Mouse (Mus musculus) limb, embryonic 14.5 days (tissue): Measurements from ENCODE around the gene Cryzl1. TPM values are rescaled to one million over a fixed set of nuclear protein-coding genes. Genes with fewer than 3 reads are reported as not detected.

Source experiments
- ATAC-seq: fragments of 200-750 bp; cut with Nextera tagmentation; 2 replicates; pipeline ENCODE4 v1.8.0; 2017; ENCODE audit warnings: low read depth, moderate number of reproducible peaks, moderate TSS enrichment; ENCODE audit not compliant: low FRiP score
- DNase-seq: peaks from one replicate; pipeline ENCODE4 v3.0.0-alpha.2; 2015; ENCODE audit warnings: low spot score
- H3K27ac ChIP-seq: fragments of 300-500 bp; sonication (generic); replicated peaks from 2 replicates; pipeline ENCODE4 v1.5.1; 2014; ENCODE audit warnings: low read depth, mild to moderate bottlenecking, low read length, moderate library complexity, mixed read lengths
- H3K27me3 ChIP-seq: fragments of 300-500 bp; sonication (generic); 2 replicates; pipeline ENCODE4 v1.6.1; 2014; ENCODE audit warnings: low read length, mixed read lengths; ENCODE audit not compliant: control insufficient read depth, insufficient read depth
- H3K36me3 ChIP-seq: fragments of 300-500 bp; sonication (generic); 2 replicates; pipeline ENCODE4 v1.6.1; 2014; ENCODE audit warnings: mild to moderate bottlenecking, low read length, moderate library complexity, mixed read lengths; ENCODE audit not compliant: control insufficient read depth, insufficient read depth
- H3K4me1 ChIP-seq: fragments of 300-500 bp; sonication (generic); 2 replicates; pipeline ENCODE4 v1.6.1; 2014; ENCODE audit warnings: antibody characterized with exemption, low read length, mixed read lengths; ENCODE audit not compliant: control insufficient read depth, insufficient read depth
- H3K4me2 ChIP-seq: fragments of 300-500 bp; sonication (generic); replicated peaks from 2 replicates; pipeline ENCODE4 v1.6.1; 2014; ENCODE audit warnings: low read depth, mild to moderate bottlenecking, low read length, moderate library complexity; ENCODE audit not compliant: severe bottlenecking
- H3K4me3 ChIP-seq: fragments of 300-500 bp; sonication (generic); replicated peaks from 2 replicates; pipeline ENCODE4 v1.5.1; 2014; ENCODE audit warnings: low read length
- H3K9ac ChIP-seq: fragments of 300-500 bp; sonication (generic); 2 replicates; pipeline ENCODE4 v1.6.1; 2014; ENCODE audit warnings: mild to moderate bottlenecking, low read depth, low read length, moderate library complexity; ENCODE audit not compliant: severe bottlenecking
- H3K9me3 ChIP-seq: fragments of 300-500 bp; sonication (generic); 2 replicates; pipeline ENCODE4 v1.6.1; 2016; ENCODE audit warnings: low read length; ENCODE audit not compliant: control insufficient read depth
- POLR2A ChIP-seq: fragments of 200-500 bp; IDR thresholded peaks from 2 replicates; pipeline ENCODE4 v1.8.0; 2012; ENCODE audit warnings: inconsistent platforms, mild to moderate bottlenecking, moderate library complexity, borderline replicate concordance; ENCODE audit not compliant: insufficient read depth, insufficient read length; ENCODE audit errors: extremely low read depth
- WGBS: fragments of 180-500 bp; shearing (Covaris S2); extraction: QIAGEN DNeasy Blood & Tissue Kit; methylation state at CpG from one replicate; pipeline ENCODE4 v1.1.7; 2014; 5-methylcytosine and 5-hydroxymethylcytosine counted together
- polyA plus RNA-seq, 2 experiments: library from polyadenylated mRNA; depleted of rRNA in 1 of 2; stranded (reverse) in 1 of 2; unstranded in 1 of 2; fragments of >200 nt; fragmentation: Nextera tagmentation in 1 of 2; extraction: Ambion mirVana in 1 of 2; gene quantifications; 2 replicates each; pipeline versions ENCODE4 v1.2.1 to v1.2.3; 2012 to 2014

Gene Cryzl1
- polyA plus RNA-seq, 2 experiments: 54.3 to 69.1 TPM

DNA sequence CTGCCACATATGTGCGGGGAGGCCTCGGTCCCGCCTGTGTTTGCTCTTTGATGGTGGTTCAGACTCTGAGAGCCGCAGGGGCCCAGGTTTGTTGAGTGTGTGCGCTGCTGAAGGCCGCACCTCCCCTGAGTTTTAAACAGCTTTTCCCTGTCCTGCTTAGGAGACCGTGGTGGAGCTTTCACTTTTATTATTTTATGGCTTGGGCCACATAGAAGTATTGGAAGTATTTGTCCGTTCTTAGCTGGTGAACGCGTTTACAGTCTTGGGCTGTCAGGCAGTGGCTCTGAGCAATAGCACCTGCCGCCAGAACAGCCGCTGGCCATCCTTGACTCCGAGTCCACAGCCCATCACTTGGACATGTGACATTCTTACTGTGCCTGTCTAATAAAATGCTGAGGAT, 26.9 kb downstream of the Cryzl1 start:
- Histone ChIP-seq H3K27ac (no peak overlapping the region), H3K4me3 (no peak overlapping the region), H3K4me2 (no peak overlapping the region), H3K9ac (no peak overlapping the region), H3K27me3 (no peaks in the 10 kb centered on the region), H3K36me3 (peaks cover 51% of the 10 kb centered on the region), H3K9me3 (no peaks in the 10 kb centered on the region), H3K4me1 (no peaks in the 10 kb centered on the region)
- 63% methylated on average over 13 of the region's 13 CpGs for WGBS
- ATAC-seq: no peak
- TF ChIP-seq POLR2A: no peak
- no peak for DNase-seq

DNA sequence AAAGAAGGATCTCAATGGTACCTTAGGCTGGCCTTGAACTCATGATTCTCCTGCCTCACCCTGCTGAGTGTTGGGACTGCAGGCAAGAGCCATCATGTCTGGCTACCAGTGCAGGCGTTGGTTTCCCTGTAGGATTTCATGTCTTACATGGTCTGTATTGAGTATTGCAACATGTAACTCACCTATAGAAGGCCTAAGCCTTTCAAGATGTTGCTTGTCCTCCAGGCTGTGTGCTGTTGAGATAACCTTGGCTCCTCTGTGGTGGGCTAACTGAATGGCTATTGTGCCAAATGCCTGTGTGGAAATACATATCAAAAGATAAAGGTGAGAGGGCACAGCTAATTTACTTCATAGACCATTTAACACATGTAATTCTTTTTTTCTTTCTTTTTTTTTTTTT, 29.8 kb downstream of the Cryzl1 start:
- H3K4me2 ChIP-seq: no peak overlapping the region
- H3K4me1 ChIP-seq: no peaks in the 10 kb centered on the region
- DNase-seq (no peak), ATAC-seq (no peak)
- WGBS: 76% methylated on average over 1 of the region's 1 CpGs
- no peak overlapping the region for H3K4me3 ChIP-seq
- TF ChIP-seq POLR2A: no peak
- H3K27me3 ChIP-seq: no peaks in the 10 kb centered on the region
- H3K9ac ChIP-seq: no peak overlapping the region
- H3K27ac ChIP-seq: no peak overlapping the region
- peaks cover 35% of the 10 kb centered on the region for H3K36me3 ChIP-seq
- H3K9me3 ChIP-seq: no peaks in the 10 kb centered on the region

DNA sequence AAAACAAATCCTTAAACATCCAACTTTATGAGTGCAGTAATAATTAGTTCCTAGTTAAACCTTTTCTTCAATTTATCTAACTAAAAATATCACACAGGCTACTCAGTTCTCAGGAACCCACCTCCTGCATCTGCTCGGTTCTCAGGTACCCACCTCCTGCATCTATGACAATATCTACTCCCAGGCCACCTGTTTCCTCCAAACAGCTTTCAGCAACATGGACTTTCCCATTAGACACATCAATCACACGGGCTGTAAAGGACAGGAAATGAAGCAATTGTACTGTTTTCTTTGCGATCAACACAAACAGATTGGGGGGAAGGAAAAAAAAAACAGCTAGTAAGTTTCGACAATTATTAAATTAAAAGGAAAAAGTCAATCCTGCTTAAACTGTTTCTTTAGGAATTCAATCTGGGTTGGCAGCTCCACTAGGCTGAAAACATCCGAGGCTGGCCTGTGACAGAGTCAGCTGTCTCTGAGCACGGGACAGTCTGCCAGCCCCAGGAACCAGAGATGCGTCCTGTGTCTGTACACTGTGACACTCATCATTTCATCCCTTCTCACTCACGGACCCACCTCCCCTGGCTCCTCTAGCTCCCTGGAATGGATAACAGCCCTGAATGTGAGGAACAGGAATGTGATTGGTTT, 33.5 kb downstream of the Cryzl1 start:
- H3K27me3 ChIP-seq: no peaks in the 10 kb centered on the region
- H3K36me3 ChIP-seq: peaks cover 30% of the 10 kb centered on the region
- H3K9ac ChIP-seq: no peak overlapping the region
- no peak overlapping the region for H3K27ac ChIP-seq
- no peak for DNase-seq
- H3K4me2 ChIP-seq: no peak overlapping the region
- no peak overlapping the region for H3K4me3 ChIP-seq
- ATAC-seq: no peak
- no peaks in the 10 kb centered on the region for H3K4me1 ChIP-seq
- TF ChIP-seq POLR2A: no peak
- 41% methylated on average over 8 of the region's 8 CpGs for WGBS
- H3K9me3 ChIP-seq: no peaks in the 10 kb centered on the region

DNA sequence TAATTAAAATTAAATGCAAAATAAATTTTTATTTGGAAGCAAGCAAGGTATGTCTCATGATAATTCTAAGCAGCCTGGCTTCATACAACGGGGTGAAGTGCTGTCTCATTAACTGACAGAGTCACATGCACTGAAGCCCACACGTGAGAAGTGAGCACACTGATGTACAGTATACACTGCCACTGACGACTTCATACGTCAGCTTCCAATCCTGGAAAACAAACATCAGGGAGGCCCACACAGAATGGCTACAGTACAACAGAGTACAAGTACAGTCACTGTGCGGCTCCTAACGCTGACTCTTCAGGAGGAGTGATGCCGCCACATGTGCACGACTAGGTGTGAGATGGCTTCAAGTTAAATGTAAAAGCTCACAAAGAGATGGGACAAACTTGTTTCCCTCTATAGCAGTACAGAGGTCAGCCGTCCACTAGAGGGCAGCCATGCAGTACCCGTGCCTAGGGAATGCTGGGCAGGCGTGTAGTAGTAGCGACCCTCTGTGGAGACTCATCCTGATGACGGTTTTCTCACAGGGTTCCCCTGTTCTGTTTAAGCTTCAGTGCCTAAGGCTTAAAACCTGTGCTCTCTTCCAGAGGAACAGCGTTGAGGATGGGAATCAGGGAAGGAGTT, 34.2 kb downstream of the Cryzl1 start:
- Histone ChIP-seq H3K4me3 (no peak overlapping the region), H3K36me3 (peaks cover 27% of the 10 kb centered on the region), H3K4me1 (no peaks in the 10 kb centered on the region), H3K4me2 (no peak overlapping the region), H3K27me3 (no peaks in the 10 kb centered on the region), H3K9ac (no peak overlapping the region), H3K27ac (no peak overlapping the region), H3K9me3 (no peaks in the 10 kb centered on the region)
- 30% methylated on average over 14 of the region's 14 CpGs for WGBS
- TF ChIP-seq POLR2A: no peak
- peak; percentile 81 for DNase-seq
- ATAC-seq: peak; percentile 87

DNA sequence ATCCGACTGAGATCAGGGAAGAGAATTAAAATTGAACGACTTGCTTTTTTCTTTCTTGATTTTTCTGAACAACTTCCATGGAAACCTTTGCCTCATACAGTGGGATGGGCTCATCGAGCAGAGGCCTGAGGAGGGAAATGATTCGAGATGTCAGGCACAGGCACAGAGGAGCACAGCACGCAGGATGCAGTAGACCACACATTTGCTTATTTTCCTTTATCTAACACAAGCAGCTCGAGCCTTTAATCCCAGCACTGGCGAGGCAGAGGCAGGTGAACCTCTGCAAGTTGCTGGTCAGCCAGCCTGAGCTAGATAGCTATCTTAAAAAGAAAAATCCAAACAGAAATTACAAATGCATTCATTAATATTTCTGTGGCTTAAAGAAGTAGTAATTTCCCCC, 39.0 kb downstream of the Cryzl1 start:
- Histone ChIP-seq H3K36me3 (peaks cover 16% of the 10 kb centered on the region), H3K27ac (no peak overlapping the region), H3K27me3 (no peaks in the 10 kb centered on the region), H3K9ac (no peak overlapping the region), H3K4me2 (no peak overlapping the region), H3K4me1 (peaks cover 8% of the 10 kb centered on the region; the same call in 1 of the 2 replicates), H3K4me3 (0 out of 2 replicates have a peak overlapping the region, but pooled peaks have one; percentile 1), H3K9me3 (no peaks in the 10 kb centered on the region)
- DNase-seq: no peak
- no peak for TF ChIP-seq POLR2A
- ATAC-seq: no peak
- WGBS: 42% methylated on average over 7 of the region's 7 CpGs
